Mouse (Mus musculus): ENCODE data around the gene Brcc3. TPM values are rescaled to one million over a fixed set of nuclear protein-coding genes. Genes with fewer than 3 reads are reported as not detected.
A peak's percentile ranks its signal among the peaks of the same experiment; 100 is the strongest.

Brcc3 gene
- polyA plus RNA-seq (2015; fragmentation: Nextera tagmentation; extraction: Ambion mirVana): 19.5 and 20.7 TPM in 2 replicates

DNA sequence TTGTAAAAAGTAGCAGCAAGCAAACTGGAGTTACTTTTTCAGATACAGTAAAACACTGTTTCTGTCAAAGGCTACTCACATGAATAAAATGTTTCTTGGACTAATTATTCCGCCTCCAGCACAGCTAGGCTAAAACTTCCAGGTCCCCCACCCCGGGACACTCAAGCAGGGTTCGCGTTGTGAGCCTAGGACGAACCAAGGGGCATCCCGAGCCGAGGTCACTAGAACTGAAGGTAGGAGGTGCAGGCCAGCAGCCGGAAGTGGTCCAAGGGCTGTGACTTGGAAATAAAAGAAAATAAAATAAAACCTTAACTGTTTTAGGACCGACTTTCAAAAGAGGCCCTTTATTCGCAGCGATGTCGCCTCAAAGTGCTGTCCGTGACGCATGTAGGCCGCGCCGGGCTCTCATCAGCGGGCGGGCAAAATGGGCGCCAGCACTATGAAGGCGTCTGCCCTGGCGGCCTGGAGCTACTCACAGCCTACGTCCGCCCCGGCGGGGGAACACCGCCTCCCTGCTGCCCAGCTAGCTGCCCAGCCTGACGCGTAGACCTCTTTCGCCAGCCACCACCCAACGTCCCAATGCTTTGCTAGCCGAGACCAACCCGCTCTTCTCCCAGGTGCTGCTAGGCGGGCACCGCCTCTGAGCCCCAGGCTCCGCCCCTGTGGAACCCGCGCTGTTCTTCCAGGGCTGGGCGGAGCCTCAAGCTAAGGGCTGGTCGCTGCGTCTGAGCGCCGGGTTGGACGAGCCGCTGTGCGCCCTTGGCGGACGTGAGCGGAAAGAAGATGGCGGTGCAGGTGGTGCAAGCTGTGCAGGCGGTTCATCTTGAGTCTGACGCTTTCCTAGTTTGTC lies at the start of gene Brcc3, which contains the start of the genes Cmc4 and Mtcp1:
Gene Brcc3, plus strand, starts transcription at position 693 of the 850 bp plus-strand sequence.
Gene Cmc4, minus strand, starts transcription at position 649 of the 850 bp plus-strand sequence.
Gene Mtcp1, minus strand, starts transcription at position 653 of the 850 bp plus-strand sequence.
- H3K4me1 ChIP-seq (ENCODE audit: insufficient read depth): no peaks in the 10 kb centered on the region
- no peaks in the 10 kb centered on the region for H3K9me3 ChIP-seq (ENCODE audit: low read length)
- ATAC-seq: peak; percentile 99
- peak within 1 kb of the TSS; percentile 93 for H3K27ac ChIP-seq (ENCODE audit: low read depth)
- 15% methylated on average over 45 of the region's 52 CpGs for WGBS (ENCODE audit: insufficient replicate concordance)
- H3K9ac ChIP-seq (replicated peaks): peak within 1 kb of the TSS; percentile 82
- peak; percentile 91 for DNase-seq
- H3K36me3 ChIP-seq (replicated peaks; ENCODE audit: insufficient read depth, low read length): no peaks in the 10 kb centered on the region
- TF ChIP-seq EP300 (IDR thresholded peaks at IDR 0.05; ENCODE audit: low read depth) (0 out of 2 replicates have a peak, but pooled peaks have one; percentile 5), CTCF (IDR thresholded peaks at IDR 0.05; ENCODE audit: low read depth) (peak; percentile 29; the same call in 1 of the 2 replicates)
- H3K4me3 ChIP-seq (ENCODE audit: low read depth, low read length): peak within 1 kb of the TSS; percentile 69
- H3K4me2 ChIP-seq (ENCODE audit: low read depth, low read length): peak within 1 kb of the TSS; percentile 66
- no peaks in the 10 kb centered on the region for H3K27me3 ChIP-seq (ENCODE audit: insufficient read depth, low read length)

DNA sequence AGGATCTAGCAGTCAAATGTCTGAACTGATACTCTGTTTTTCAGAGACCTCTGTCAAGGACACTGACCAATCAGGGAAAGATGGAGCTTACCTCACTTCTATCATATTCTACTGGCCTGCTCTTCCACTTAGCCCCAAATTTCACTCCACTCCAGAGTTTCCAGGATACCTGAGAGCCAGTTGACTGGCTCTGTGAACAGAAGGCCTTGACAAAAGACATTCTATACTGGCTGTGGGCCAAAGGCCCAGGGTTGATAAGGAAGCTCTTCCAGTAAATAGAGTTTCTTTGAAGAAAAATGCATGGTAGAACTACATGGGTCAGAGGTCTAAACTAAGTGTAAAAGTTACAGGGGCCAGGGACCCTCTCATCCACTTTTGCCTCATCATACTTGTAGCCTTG lies 46.2 kb upstream of the Brcc3 start:
- H3K36me3 ChIP-seq (replicated peaks; ENCODE audit: insufficient read depth, low read length): no peaks in the 10 kb centered on the region
- H3K4me1 ChIP-seq (ENCODE audit: insufficient read depth): no peaks in the 10 kb centered on the region
- no peaks in the 10 kb centered on the region for H3K27me3 ChIP-seq (ENCODE audit: insufficient read depth, low read length)
- no peak overlapping the region for H3K4me3 ChIP-seq (ENCODE audit: low read depth, low read length)
- H3K9ac ChIP-seq (replicated peaks): no peak overlapping the region
- no peaks in the 10 kb centered on the region for H3K9me3 ChIP-seq (ENCODE audit: low read length)
- DNase-seq: no peak
- ATAC-seq: no peak
- H3K27ac ChIP-seq (ENCODE audit: low read depth): no peak overlapping the region
- TF ChIP-seq EP300 (IDR thresholded peaks at IDR 0.05; ENCODE audit: low read depth) (no peak), CTCF (IDR thresholded peaks at IDR 0.05; ENCODE audit: low read depth) (no peak)
- H3K4me2 ChIP-seq (ENCODE audit: low read depth, low read length): no peak overlapping the region

DNA sequence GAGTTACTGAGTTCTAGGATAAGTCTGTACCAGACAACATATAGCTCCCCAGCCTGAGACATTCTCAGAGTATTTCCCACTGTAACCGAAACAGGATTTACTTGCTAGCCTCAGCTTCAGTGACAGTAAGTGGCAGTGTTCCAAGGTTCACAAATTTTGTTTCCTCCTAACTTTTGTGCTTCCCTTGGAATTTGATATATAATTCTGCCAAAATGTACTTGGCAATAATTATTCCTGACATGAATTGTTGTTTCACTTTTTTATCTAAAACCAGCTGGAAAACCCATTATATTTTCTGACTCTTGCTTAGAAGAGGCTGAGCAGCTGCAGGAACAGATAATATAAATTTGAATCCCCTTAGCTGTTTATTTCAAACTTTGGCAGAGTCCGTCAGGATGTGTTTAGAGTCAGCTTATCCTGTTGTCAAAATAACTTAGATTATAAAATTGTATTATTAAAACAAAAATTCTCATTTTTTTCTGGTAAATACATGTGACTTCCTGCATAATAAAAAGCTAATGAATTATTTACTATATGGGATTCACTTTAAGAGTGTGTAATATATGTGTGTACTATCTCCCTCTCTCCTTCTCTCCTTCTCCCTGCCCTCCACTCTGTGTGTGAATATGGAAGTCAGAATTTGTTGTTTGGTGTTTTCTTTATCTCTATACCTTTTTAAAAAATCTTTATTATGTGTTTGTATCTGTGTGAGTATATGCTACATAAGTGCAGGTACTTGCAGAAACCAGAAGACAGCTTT lies 43.6 kb upstream of the Brcc3 start:
- Histone ChIP-seq H3K4me1 (ENCODE audit: insufficient read depth) (no peaks in the 10 kb centered on the region), H3K9me3 (ENCODE audit: low read length) (no peaks in the 10 kb centered on the region), H3K36me3 (replicated peaks; ENCODE audit: insufficient read depth, low read length) (no peaks in the 10 kb centered on the region), H3K27ac (ENCODE audit: low read depth) (no peak overlapping the region), H3K4me3 (ENCODE audit: low read depth, low read length) (no peak overlapping the region), H3K27me3 (ENCODE audit: insufficient read depth, low read length) (no peaks in the 10 kb centered on the region), H3K9ac (replicated peaks) (no peak overlapping the region), H3K4me2 (ENCODE audit: low read depth, low read length) (no peak overlapping the region)
- ATAC-seq (no peak), DNase-seq (no peak)
- no peak for TF ChIP-seq CTCF (IDR thresholded peaks at IDR 0.05; ENCODE audit: low read depth)
- 61% methylated on average over 2 of the region's 2 CpGs for WGBS (ENCODE audit: insufficient replicate concordance)

DNA sequence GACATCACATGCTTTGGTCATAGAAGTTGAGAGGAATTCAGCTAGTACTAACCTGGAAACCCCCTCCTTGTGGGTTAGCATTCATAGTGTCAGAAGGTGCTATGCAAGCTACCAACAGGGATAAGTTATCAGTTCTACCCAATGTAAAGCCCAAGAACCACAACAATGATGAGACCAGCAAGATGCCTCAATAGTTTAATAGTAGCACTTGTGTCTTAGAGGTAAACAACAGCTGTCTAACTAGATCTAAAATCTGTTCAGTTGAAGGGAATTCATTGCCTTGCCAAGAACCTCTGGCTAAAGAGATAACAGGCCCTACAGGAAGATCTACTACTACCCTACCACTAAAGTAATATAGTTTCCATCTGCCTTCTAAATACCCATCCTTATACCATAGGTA lies 39.6 kb upstream of the Brcc3 start:
- Histone ChIP-seq H3K9ac (replicated peaks) (no peak overlapping the region), H3K27ac (ENCODE audit: low read depth) (no peak overlapping the region), H3K4me1 (ENCODE audit: insufficient read depth) (no peaks in the 10 kb centered on the region), H3K36me3 (replicated peaks; ENCODE audit: insufficient read depth, low read length) (no peaks in the 10 kb centered on the region), H3K27me3 (ENCODE audit: insufficient read depth, low read length) (no peaks in the 10 kb centered on the region), H3K4me3 (ENCODE audit: low read depth, low read length) (no peak overlapping the region), H3K9me3 (ENCODE audit: low read length) (no peaks in the 10 kb centered on the region), H3K4me2 (ENCODE audit: low read depth, low read length) (no peak overlapping the region)
- peak; percentile 64 for ATAC-seq
- DNase-seq: no peak
- TF ChIP-seq CTCF (IDR thresholded peaks at IDR 0.05; ENCODE audit: low read depth) (no peak), EP300 (IDR thresholded peaks at IDR 0.05; ENCODE audit: low read depth) (peak; percentile 78)

DNA sequence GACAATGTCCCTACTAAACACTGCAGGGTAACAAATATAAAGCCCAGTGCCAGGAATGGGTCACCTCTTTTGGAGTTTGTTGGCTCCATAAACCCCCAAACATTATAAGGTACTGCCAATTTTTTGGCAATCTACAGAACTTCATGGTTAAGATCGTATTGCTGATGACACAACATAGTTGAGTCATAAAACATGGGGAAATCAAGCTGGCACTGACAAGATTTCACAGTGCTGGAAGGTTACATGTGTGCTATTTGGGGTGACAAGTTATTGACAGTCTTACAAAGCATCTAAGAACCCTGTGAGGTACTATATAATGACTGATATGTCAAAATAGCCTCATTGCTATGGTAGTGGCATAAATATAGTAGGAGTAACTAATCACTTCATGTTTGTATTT lies 35.3 kb upstream of the Brcc3 start:
- Histone ChIP-seq H3K9me3 (ENCODE audit: low read length) (no peaks in the 10 kb centered on the region), H3K4me3 (ENCODE audit: low read depth, low read length) (no peak overlapping the region), H3K27me3 (ENCODE audit: insufficient read depth, low read length) (no peaks in the 10 kb centered on the region), H3K4me1 (ENCODE audit: insufficient read depth) (no peaks in the 10 kb centered on the region), H3K4me2 (ENCODE audit: low read depth, low read length) (peak overlapping the region; percentile 65; the same call in 1 of the 2 replicates), H3K36me3 (replicated peaks; ENCODE audit: insufficient read depth, low read length) (no peaks in the 10 kb centered on the region), H3K9ac (replicated peaks) (no peak overlapping the region), H3K27ac (ENCODE audit: low read depth) (no peak overlapping the region)
- DNase-seq: no peak
- ATAC-seq: no peak
- WGBS (ENCODE audit: insufficient replicate concordance): 62% methylated on average over 1 of the region's 1 CpGs
- TF ChIP-seq CTCF (IDR thresholded peaks at IDR 0.05; ENCODE audit: low read depth) (no peak), EP300 (IDR thresholded peaks at IDR 0.05; ENCODE audit: low read depth) (no peak)

DNA sequence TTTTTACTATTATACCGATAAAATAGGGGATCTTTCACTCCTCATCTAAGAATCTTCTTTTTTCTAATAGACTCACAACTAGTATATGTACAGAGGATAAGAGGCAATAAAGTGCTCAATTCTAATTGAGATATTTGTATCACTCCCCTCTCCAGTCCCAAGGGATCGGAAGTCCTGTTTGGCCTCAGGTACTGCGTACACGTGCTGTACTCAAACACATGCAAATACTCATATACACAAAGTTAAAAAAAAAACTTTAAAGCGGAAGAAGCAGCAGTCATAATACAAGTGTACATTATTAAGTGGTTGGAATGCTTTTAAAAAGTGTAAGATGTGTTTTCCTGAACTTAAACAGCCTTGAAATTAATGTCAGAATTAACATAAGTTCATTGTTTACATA lies 34.7 kb upstream of the Brcc3 start:
- Histone ChIP-seq H3K36me3 (replicated peaks; ENCODE audit: insufficient read depth, low read length) (no peaks in the 10 kb centered on the region), H3K4me3 (ENCODE audit: low read depth, low read length) (peak overlapping the region; percentile 61), H3K27me3 (ENCODE audit: insufficient read depth, low read length) (no peaks in the 10 kb centered on the region), H3K4me1 (ENCODE audit: insufficient read depth) (no peaks in the 10 kb centered on the region), H3K27ac (ENCODE audit: low read depth) (peak overlapping the region; percentile 87), H3K4me2 (ENCODE audit: low read depth, low read length) (peak overlapping the region; percentile 65), H3K9me3 (ENCODE audit: low read length) (no peaks in the 10 kb centered on the region), H3K9ac (replicated peaks) (no peak overlapping the region; the same call in 1 of the 2 replicates)
- WGBS (ENCODE audit: insufficient replicate concordance): 69% methylated on average over 5 of the region's 5 CpGs
- DNase-seq (no peak), ATAC-seq (no peak)
- TF ChIP-seq CTCF (IDR thresholded peaks at IDR 0.05; ENCODE audit: low read depth) (no peak), EP300 (IDR thresholded peaks at IDR 0.05; ENCODE audit: low read depth) (no peak)

All from liver, postnatal 0 days (tissue).